In genomic region chr8:3418101-3418500, GRCm38 (mm10) we compare ENCODE assay signal across 11 mouse cellular contexts. TPM values are rescaled to one million over a fixed set of nuclear protein-coding genes. Genes with fewer than 3 reads are reported as not detected.
DNase-seq lines count a peak whose midpoint lies in the region; ATAC-seq and TF ChIP-seq lines count a peak whose summit lies in the region.
"Had no signal": no experiment of that assay in that cellular context is flagged by ENCODE, and none has a peak within 500 bp of the region (broad histone marks: within the 10 kb centered on the region; RNA-seq: fewer than 3 reads in every experiment).

No protein-coding gene starts in this region.

- no peak overlapping the region for H3K4me3 ChIP-seq in heart, embryonic 11.5 days (ENCODE audit: low read depth, low read length)
- no peak overlapping the region for H3K4me3 ChIP-seq in C2C12 (ENCODE audit: insufficient read depth, poor library complexity, severe bottlenecking)
- no peak overlapping the region for H3K4me3 ChIP-seq in embryonic facial prominence, embryonic 10.5 days
- no peak overlapping the region for H3K4me3 ChIP-seq in limb, embryonic 14.5 days (replicated peaks; ENCODE audit: low read length)
- no peak overlapping the region for H3K4me3 ChIP-seq in cerebellum, adult 2 months (replicated peaks; ENCODE audit: insufficient read depth, low read depth, low read length)
- H3K4me3 ChIP-seq: erythroblast, embryonic 14.5 days had no signal

- no peaks in the 10 kb centered on the region for H3K27me3 ChIP-seq in heart, embryonic 11.5 days (ENCODE audit: control insufficient read depth, insufficient read depth, low read length)
- H3K27me3 ChIP-seq in C2C12 (ENCODE audit: control insufficient read depth, insufficient read depth, insufficient read length) = no peaks in the 10 kb centered on the region
- H3K27me3 ChIP-seq in embryonic facial prominence, embryonic 10.5 days (replicated peaks; ENCODE audit: low read depth, poor library complexity, severe bottlenecking) = no peaks in the 10 kb centered on the region
- H3K27me3 ChIP-seq in limb, embryonic 14.5 days (ENCODE audit: control insufficient read depth, insufficient read depth, low read length) = no peaks in the 10 kb centered on the region
- no peaks in the 10 kb centered on the region for H3K27me3 ChIP-seq in cerebellum, adult 2 months (ENCODE audit: control insufficient read depth, insufficient read depth, low read length)

- peaks cover 100% of the 10 kb centered on the region for H3K79me2 ChIP-seq in C2C12 (ENCODE audit: control insufficient read depth, insufficient read depth)

- H3K4me1 ChIP-seq in heart, embryonic 11.5 days (ENCODE audit: control insufficient read depth, insufficient read depth, low read length) = peaks cover 37% of the 10 kb centered on the region
- H3K4me1 ChIP-seq in embryonic facial prominence, embryonic 10.5 days = peaks cover 39% of the 10 kb centered on the region
- H3K4me1 ChIP-seq in limb, embryonic 14.5 days (ENCODE audit: control insufficient read depth, insufficient read depth, low read length) = peaks cover 18% of the 10 kb centered on the region
- H3K4me1 ChIP-seq in cerebellum, adult 2 months (ENCODE audit: control insufficient read depth, insufficient read depth, low read length) = peaks cover 9% of the 10 kb centered on the region

- ATAC-seq in heart, embryonic 11.5 days (replicated peaks; ENCODE audit: insufficient number of reproducible peaks, low FRiP score, low TSS enrichment) = no peak
- ATAC-seq in limb, embryonic 14.5 days (ENCODE audit: low FRiP score, low read depth) = peak; percentile 39; the same call in 1 of the 2 replicates

- intact Hi-C loops in heart, postnatal 36 days (cut with DNase I) = no loop called here

- no peak for TF ChIP-seq CTCF in C2C12 (IDR thresholded peaks at IDR 0.05; ENCODE audit: control insufficient read depth, insufficient read depth, insufficient read length)
- no peak for TF ChIP-seq CTCF in cerebellum, adult 2 months (IDR thresholded peaks at IDR 0.05; ENCODE audit: borderline replicate concordance, insufficient read depth, low read depth, low read length)

- H3K9ac ChIP-seq in heart, embryonic 11.5 days (ENCODE audit: low read depth, low read length) = 0 out of 2 replicates have a peak overlapping the region, but pooled peaks have one; percentile 49
- H3K9ac ChIP-seq in limb, embryonic 14.5 days (ENCODE audit: low read depth, low read length, severe bottlenecking) = no peak overlapping the region

- 58% methylated on average over 1 of the region's 1 CpGs for WGBS in heart, embryonic 11.5 days (ENCODE audit: insufficient replicate concordance)
- 79% methylated on average over 1 of the region's 1 CpGs for WGBS in embryonic facial prominence, embryonic 10.5 days
- 89% methylated on average over 1 of the region's 1 CpGs for WGBS in limb, embryonic 14.5 days
- WGBS in cerebellum, adult 2 months = 87% methylated on average over 1 of the region's 1 CpGs

- H3K36me3 ChIP-seq in heart, embryonic 11.5 days (ENCODE audit: control insufficient read depth, insufficient read depth, low read length) = no peaks in the 10 kb centered on the region
- H3K36me3 ChIP-seq in C2C12 (ENCODE audit: control insufficient read depth, insufficient read depth) = peaks cover 11% of the 10 kb centered on the region
- H3K36me3 ChIP-seq in embryonic facial prominence, embryonic 10.5 days (replicated peaks) = peaks cover 7% of the 10 kb centered on the region; the same call in 1 of the 2 replicates
- H3K36me3 ChIP-seq in limb, embryonic 14.5 days (ENCODE audit: control insufficient read depth, insufficient read depth, low read length) = no peaks in the 10 kb centered on the region

- peak overlapping the region; percentile 51; the same call in 1 of the 2 replicates for H3K4me2 ChIP-seq in heart, embryonic 11.5 days
- H3K4me2 ChIP-seq in limb, embryonic 14.5 days (replicated peaks; ENCODE audit: low read depth, low read length, severe bottlenecking) = no peak overlapping the region

- TF ChIP-seq POLR2A in limb, embryonic 14.5 days (IDR thresholded peaks at IDR 0.05; ENCODE audit: borderline replicate concordance, extremely low read depth, insufficient read depth, insufficient read length) = no peak
- no peak for TF ChIP-seq POLR2A in cerebellum, adult 2 months (IDR thresholded peaks at IDR 0.05; ENCODE audit: borderline replicate concordance, insufficient read depth, low read length)

- peaks cover 64% of the 10 kb centered on the region for H3K79me3 ChIP-seq in C2C12 (ENCODE audit: low read depth)

- H3K9me3 ChIP-seq in heart, embryonic 11.5 days (replicated peaks; ENCODE audit: control insufficient read depth, low read length) = no peaks in the 10 kb centered on the region
- no peaks in the 10 kb centered on the region for H3K9me3 ChIP-seq in embryonic facial prominence, embryonic 10.5 days
- H3K9me3 ChIP-seq in limb, embryonic 14.5 days (ENCODE audit: control insufficient read depth, low read length) = no peaks in the 10 kb centered on the region

- no peak for DNase-seq in heart, postnatal 36 days
- peak; percentile 26 for DNase-seq in embryonic facial prominence, embryonic 10.5 days (ENCODE audit: low spot score)
- peak; percentile 59 for DNase-seq in limb, embryonic 14.5 days (ENCODE audit: low spot score)
- DNase-seq in thymus, postnatal 14 days = no peak
- DNase-seq in cerebellum, adult 2 months = no peak
- DNase-seq in frontal cortex, postnatal 14 days (ENCODE audit: low spot score in 2 of 2) = no peak
- DNase-seq: right cerebral cortex, postnatal 25 days had no signal

- no peak overlapping the region for H3ac ChIP-seq in C2C12 (ENCODE audit: control insufficient read depth, insufficient read length, low read depth)

- peak overlapping the region; percentile 73; the same call in 1 of the 2 replicates for H3K27ac ChIP-seq in heart, embryonic 11.5 days (ENCODE audit: low read depth, low read length)
- peak overlapping the region; percentile 63; the same call in 1 of the 2 replicates for H3K27ac ChIP-seq in embryonic facial prominence, embryonic 10.5 days (replicated peaks)
- no peak overlapping the region for H3K27ac ChIP-seq in limb, embryonic 14.5 days (replicated peaks; ENCODE audit: low read depth, low read length)
- no peak overlapping the region for H3K27ac ChIP-seq in cerebellum, adult 2 months (ENCODE audit: insufficient read depth, low read length)

TF ChIP-seq in C2C12, 6 proteins besides CTCF, POLR2A, EP300 and RAD21:
- TF ChIP-seq MYOG (IDR thresholded peaks at IDR 0.05; ENCODE audit: control insufficient read depth, extremely low read depth, insufficient read length) = no peak
- peak; percentile 55 for TF ChIP-seq MYOD1 (IDR thresholded peaks at IDR 0.05; ENCODE audit: control insufficient read depth, insufficient read length, low read depth)

RNA-seq across cellular contexts. Expression of gene Arhgef18, which starts 25.3 kb away (rescaled TPM):
- 5.3 and 6.2 TPM in 2 replicates for polyA plus RNA-seq in heart, embryonic 11.5 days (2014; fragmentation: Nextera tagmentation; extraction: Ambion mirVana)
- 10 to 100 TPM; 18.7 to 20.4 TPM for total RNA-seq in heart, postnatal 36 days (2021)
- polyA plus RNA-seq in C2C12 (2012; fragmentation: generic; extraction: Trizol) = 18.4 TPM
- polyA plus RNA-seq in embryonic facial prominence, embryonic 10.5 days (2016; fragmentation: Nextera tagmentation; extraction: Ambion mirVana) = 9.5 and 9.6 TPM in 2 replicates
- polyA plus RNA-seq in limb, embryonic 14.5 days (2012; rRNA removed) = 23.1 and 26.3 TPM in 2 replicates
- 9.4 and 12.3 TPM in 2 replicates for polyA plus RNA-seq in limb, embryonic 14.5 days (2014; fragmentation: Nextera tagmentation; extraction: Ambion mirVana)
- polyA plus RNA-seq in cerebellum, adult 2 months (2012; rRNA removed) = 31.2 and 34.0 TPM in 2 replicates

RNA-seq across cellular contexts. Expression of gene Pex11g, which starts 49.4 kb away (rescaled TPM):
- 2.7 and 3.1 TPM in 2 replicates for polyA plus RNA-seq in heart, embryonic 11.5 days (2014; fragmentation: Nextera tagmentation; extraction: Ambion mirVana)
- total RNA-seq in heart, postnatal 36 days (2021) = 1 to 10 TPM; 3.2 to 4.1 TPM
- 1.5 TPM for polyA plus RNA-seq in C2C12 (2012; fragmentation: generic; extraction: Trizol)
- 4.1 and 4.8 TPM in 2 replicates for polyA plus RNA-seq in embryonic facial prominence, embryonic 10.5 days (2016; fragmentation: Nextera tagmentation; extraction: Ambion mirVana)
- 6.0 and 7.7 TPM in 2 replicates for polyA plus RNA-seq in limb, embryonic 14.5 days (2012; rRNA removed)
- polyA plus RNA-seq in limb, embryonic 14.5 days (2014; fragmentation: Nextera tagmentation; extraction: Ambion mirVana) = 2.7 and 4.7 TPM in 2 replicates
- 1.2 and 1.5 TPM in 2 replicates for polyA plus RNA-seq in cerebellum, adult 2 months (2012; rRNA removed)
- total RNA-seq: monocyte, adult 5-6 weeks had no signal

RNA-seq across cellular contexts. Expression of gene Tex45, which starts 52.6 kb away (rescaled TPM):
- polyA plus RNA-seq in heart, embryonic 11.5 days (2014; fragmentation: Nextera tagmentation; extraction: Ambion mirVana) = not detected in 2 replicates
- total RNA-seq in heart, postnatal 36 days (2021) = not detected
- not detected for polyA plus RNA-seq in C2C12 (2012; fragmentation: generic; extraction: Trizol)
- polyA plus RNA-seq in embryonic facial prominence, embryonic 10.5 days (2016; fragmentation: Nextera tagmentation; extraction: Ambion mirVana) = 0.10 TPM in 1 of 2 replicates, not detected in the other
- 0.11 and 0.17 TPM in 2 replicates for polyA plus RNA-seq in limb, embryonic 14.5 days (2012; rRNA removed)
- polyA plus RNA-seq in limb, embryonic 14.5 days (2014; fragmentation: Nextera tagmentation; extraction: Ambion mirVana) = not detected in 2 replicates
- polyA plus RNA-seq in cerebellum, adult 2 months (2012; rRNA removed) = 0.08 and 0.26 TPM in 2 replicates
- polyA plus RNA-seq: erythroblast, embryonic 14.5 days had no signal

Comparison
In these comparisons a context has a peak if more than half of its experiments do, and no peak if none do; other contexts are left out.
1. H3K27ac ChIP-seq: peak in heart, embryonic 11.5 days (single experiment) and embryonic facial prominence, embryonic 10.5 days (single experiment); none in limb, embryonic 14.5 days (single experiment) and cerebellum, adult 2 months (single experiment).
2. DNase-seq: peak in embryonic facial prominence, embryonic 10.5 days (single experiment) and limb, embryonic 14.5 days (single experiment); none in heart, postnatal 36 days (0 of 2), thymus, postnatal 14 days (single experiment), cerebellum, adult 2 months (0 of 2) and frontal cortex, postnatal 14 days (0 of 2).